Mouse (Mus musculus) forebrain, embryonic 16.5 days (tissue): ENCODE measurements around the gene Cytip. TPM values are rescaled to one million over a fixed set of nuclear protein-coding genes. Genes with fewer than 3 reads are reported as not detected.

Source experiments
- ATAC-seq: fragments of 200-750 bp; cut with Nextera tagmentation; 2 replicates; pipeline ENCODE4 v1.8.0; 2017; ENCODE audit warnings: mild to moderate bottlenecking, moderate library complexity
- H3K27ac ChIP-seq: fragments of 300-500 bp; sonication (generic); 2 replicates; pipeline ENCODE4 v1.5.1; 2014; ENCODE audit warnings: low read length, control low read depth
- H3K27me3 ChIP-seq: fragments of 300-500 bp; sonication (generic); replicated peaks from 2 replicates; pipeline ENCODE4 v1.6.1; 2014; ENCODE audit warnings: low read length; ENCODE audit not compliant: control insufficient read depth, insufficient read depth
- H3K36me3 ChIP-seq: fragments of 300-500 bp; sonication (generic); 2 replicates; pipeline ENCODE4 v1.6.1; 2014; ENCODE audit not compliant: control insufficient read depth, insufficient read depth
- H3K4me1 ChIP-seq: fragments of 300-500 bp; sonication (generic); replicated peaks from 2 replicates; pipeline ENCODE4 v1.6.1; 2014; ENCODE audit warnings: low read length; ENCODE audit not compliant: control insufficient read depth, insufficient read depth
- H3K4me2 ChIP-seq: fragments of 300-500 bp; sonication (generic); 2 replicates; pipeline ENCODE4 v1.6.1; 2014; ENCODE audit warnings: mild to moderate bottlenecking, low read length, control low read depth
- H3K4me3 ChIP-seq: fragments of 300-500 bp; sonication (generic); replicated peaks from 2 replicates; pipeline ENCODE4 v1.5.1; 2014; ENCODE audit warnings: mild to moderate bottlenecking, low read length, control low read depth
- H3K9ac ChIP-seq: fragments of 300-500 bp; sonication (generic); replicated peaks from 2 replicates; pipeline ENCODE4 v1.6.1; 2014; ENCODE audit warnings: low read depth, low read length, control low read depth
- H3K9me3 ChIP-seq: fragments of 300-500 bp; sonication (generic); 2 replicates; pipeline ENCODE4 v1.6.1; 2016; ENCODE audit warnings: low read length; ENCODE audit not compliant: control insufficient read depth
- WGBS: fragments of 180-500 bp; shearing (Covaris S2); extraction: QIAGEN DNeasy Blood & Tissue Kit; methylation state at CpG from one replicate; pipeline ENCODE4 v1.1.7; 2014; 5-methylcytosine and 5-hydroxymethylcytosine counted together
- polyA plus RNA-seq: library from polyadenylated mRNA; unstranded; fragments of >200 nt; fragmentation: Nextera tagmentation; extraction: Ambion mirVana; gene quantifications from 2 replicates; pipeline ENCODE4 v1.2.1, GENCODE M21; 2015

Gene Cytip
- polyA plus RNA-seq, 1 experiment from 2014 or later: 0.11 TPM

- Histone ChIP-seq H3K27me3 (no peaks in the 10 kb centered on the region), H3K36me3 (no peaks in the 10 kb centered on the region), H3K9ac (no peak overlapping the region), H3K4me3 (no peak overlapping the region), H3K27ac (no peak overlapping the region), H3K4me1 (no peaks in the 10 kb centered on the region), H3K4me2 (no peak overlapping the region), H3K9me3 (no peaks in the 10 kb centered on the region)
- WGBS: 89% methylated on average over 3 of the region's 3 CpGs
- no peak for ATAC-seq
These were observed 27.7 kb downstream of the Cytip start for GRCm38 (mm10) chr2:58167654-58168053.

GRCm38 (mm10) chr2:58166764-58167163 is 28.6 kb downstream of the Cytip start:
- H3K27me3 ChIP-seq: no peaks in the 10 kb centered on the region
- H3K9me3 ChIP-seq: no peaks in the 10 kb centered on the region
- 85% methylated on average over 2 of the region's 2 CpGs for WGBS
- ATAC-seq: no peak
- H3K27ac ChIP-seq: no peak overlapping the region
- H3K4me1 ChIP-seq: no peaks in the 10 kb centered on the region
- H3K4me2 ChIP-seq: no peak overlapping the region
- H3K4me3 ChIP-seq: no peak overlapping the region
- H3K9ac ChIP-seq: no peak overlapping the region
- H3K36me3 ChIP-seq: no peaks in the 10 kb centered on the region

GRCm38 (mm10) chr2:58163457-58164181 is 31.7 kb downstream of the Cytip start:
- H3K4me1 ChIP-seq: no peaks in the 10 kb centered on the region
- no peaks in the 10 kb centered on the region for H3K27me3 ChIP-seq
- ATAC-seq: no peak
- H3K9ac ChIP-seq: no peak overlapping the region
- H3K27ac ChIP-seq: no peak overlapping the region
- H3K9me3 ChIP-seq: no peaks in the 10 kb centered on the region
- H3K36me3 ChIP-seq: no peaks in the 10 kb centered on the region
- 42% methylated on average over 1 of the region's 1 CpGs for WGBS
- H3K4me3 ChIP-seq: no peak overlapping the region
- H3K4me2 ChIP-seq: no peak overlapping the region

- Histone ChIP-seq H3K27me3 (no peaks in the 10 kb centered on the region), H3K9ac (no peak overlapping the region), H3K4me3 (no peak overlapping the region), H3K9me3 (no peaks in the 10 kb centered on the region), H3K27ac (no peak overlapping the region), H3K36me3 (no peaks in the 10 kb centered on the region), H3K4me2 (no peak overlapping the region), H3K4me1 (no peaks in the 10 kb centered on the region)
- ATAC-seq: no peak
- WGBS: 93% methylated on average over 4 of the region's 4 CpGs
These were observed 33.5 kb downstream of the Cytip start for GRCm38 (mm10) chr2:58161813-58162212.

GRCm38 (mm10) chr2:58160541-58161307 is 34.6 kb downstream of the Cytip start:
- Histone ChIP-seq H3K27me3 (no peaks in the 10 kb centered on the region), H3K9ac (no peak overlapping the region), H3K9me3 (no peaks in the 10 kb centered on the region), H3K4me2 (no peak overlapping the region), H3K27ac (no peak overlapping the region), H3K36me3 (no peaks in the 10 kb centered on the region), H3K4me3 (no peak overlapping the region), H3K4me1 (no peaks in the 10 kb centered on the region)
- no peak for ATAC-seq
- WGBS: 75% methylated on average over 21 of the region's 21 CpGs

GRCm38 (mm10) chr2:58159880-58160279 is 35.5 kb downstream of the Cytip start:
- 94% methylated on average over 13 of the region's 13 CpGs for WGBS
- Histone ChIP-seq H3K4me3 (no peak overlapping the region), H3K4me2 (no peak overlapping the region), H3K4me1 (no peaks in the 10 kb centered on the region), H3K9ac (no peak overlapping the region), H3K9me3 (no peaks in the 10 kb centered on the region), H3K36me3 (no peaks in the 10 kb centered on the region), H3K27me3 (no peaks in the 10 kb centered on the region), H3K27ac (no peak overlapping the region)
- ATAC-seq: no peak

- H3K9me3 ChIP-seq: no peaks in the 10 kb centered on the region
- no peaks in the 10 kb centered on the region for H3K36me3 ChIP-seq
- no peak overlapping the region for H3K4me3 ChIP-seq
- ATAC-seq: no peak
- H3K4me1 ChIP-seq: no peaks in the 10 kb centered on the region
- H3K9ac ChIP-seq: no peak overlapping the region
- WGBS: 90% methylated on average over 6 of the region's 6 CpGs
- H3K27me3 ChIP-seq: no peaks in the 10 kb centered on the region
- H3K4me2 ChIP-seq: no peak overlapping the region
- H3K27ac ChIP-seq: no peak overlapping the region
These were observed 36.2 kb downstream of the Cytip start for GRCm38 (mm10) chr2:58159121-58159520.

GRCm38 (mm10) chr2:58158539-58158938 is 36.8 kb downstream of the Cytip start:
- no peak for ATAC-seq
- Histone ChIP-seq H3K27me3 (no peaks in the 10 kb centered on the region), H3K4me2 (no peak overlapping the region), H3K9ac (no peak overlapping the region), H3K27ac (no peak overlapping the region), H3K36me3 (no peaks in the 10 kb centered on the region), H3K4me3 (no peak overlapping the region), H3K4me1 (no peaks in the 10 kb centered on the region), H3K9me3 (no peaks in the 10 kb centered on the region)
- WGBS: 94% methylated on average over 5 of the region's 5 CpGs

- ATAC-seq: no peak
- Histone ChIP-seq H3K27me3 (no peaks in the 10 kb centered on the region), H3K9me3 (no peaks in the 10 kb centered on the region), H3K27ac (no peak overlapping the region), H3K36me3 (no peaks in the 10 kb centered on the region), H3K9ac (no peak overlapping the region), H3K4me3 (no peak overlapping the region), H3K4me1 (no peaks in the 10 kb centered on the region), H3K4me2 (no peak overlapping the region)
- 83% methylated on average over 2 of the region's 2 CpGs for WGBS
These were observed 37.2 kb downstream of the Cytip start for GRCm38 (mm10) chr2:58158107-58158506.
